Comparison of ENCODE assay signal across 14 mouse cellular contexts in genomic region chr2:33254318-33254985, GRCm38 (mm10). TPM values are rescaled to one million over a fixed set of nuclear protein-coding genes. Genes with fewer than 3 reads are reported as not detected.
DNase-seq lines count a peak whose midpoint lies in the region; ATAC-seq lines count a peak whose summit lies in the region.
"Had no signal": no experiment of that assay in that cellular context is flagged by ENCODE, and none has a peak within 500 bp of the region (broad histone marks: within the 10 kb centered on the region; RNA-seq: fewer than 3 reads in every experiment).

No protein-coding gene starts in this region.

- no peak overlapping the region for H3K4me2 ChIP-seq in forebrain, embryonic 14.5 days (ENCODE audit: low read length)
- no peak overlapping the region for H3K4me2 ChIP-seq in forebrain, embryonic 12.5 days
- no peak overlapping the region for H3K4me2 ChIP-seq in heart, embryonic 16.5 days (ENCODE audit: low read depth, low read length)
- H3K4me2 ChIP-seq: hindbrain, embryonic 12.5 days; liver, embryonic 15.5 days; neural tube, embryonic 12.5 days had no signal

- peaks cover 8% of the 10 kb centered on the region; the same call in 1 of the 2 replicates for H3K36me3 ChIP-seq in forebrain, embryonic 14.5 days (ENCODE audit: control insufficient read depth, insufficient read depth, low read length)
- peaks cover 9% of the 10 kb centered on the region for H3K36me3 ChIP-seq in forebrain, embryonic 12.5 days (replicated peaks)
- no peaks in the 10 kb centered on the region for H3K36me3 ChIP-seq in heart, embryonic 16.5 days (ENCODE audit: control insufficient read depth, insufficient read depth)
- H3K36me3 ChIP-seq: hindbrain, embryonic 12.5 days; liver, embryonic 15.5 days had no signal

- H3K27me3 ChIP-seq in forebrain, embryonic 14.5 days (replicated peaks; ENCODE audit: control insufficient read depth, insufficient read depth, low read length) = no peaks in the 10 kb centered on the region
- H3K27me3 ChIP-seq in forebrain, embryonic 12.5 days = no peaks in the 10 kb centered on the region
- no peaks in the 10 kb centered on the region for H3K27me3 ChIP-seq in heart, embryonic 16.5 days (ENCODE audit: control insufficient read depth, insufficient read depth, low read length)
- H3K27me3 ChIP-seq: hindbrain, embryonic 12.5 days; liver, embryonic 15.5 days; neural tube, embryonic 12.5 days had no signal

- H3K27ac ChIP-seq in forebrain, embryonic 14.5 days (ENCODE audit: low read depth, low read length) = peak overlapping the region; percentile 33; the same call in 1 of the 2 replicates
- no peak overlapping the region for H3K27ac ChIP-seq in forebrain, embryonic 12.5 days
- peak overlapping the region; percentile 89 for H3K27ac ChIP-seq in heart, embryonic 16.5 days (ENCODE audit: low read length)
- H3K27ac ChIP-seq: hindbrain, embryonic 12.5 days; liver, embryonic 15.5 days; neural tube, embryonic 12.5 days had no signal

- no peak overlapping the region for H3K9ac ChIP-seq in forebrain, embryonic 14.5 days (ENCODE audit: low read length)
- no peak overlapping the region for H3K9ac ChIP-seq in forebrain, embryonic 12.5 days
- peak overlapping the region; percentile 44; the same call in 1 of the 2 replicates for H3K9ac ChIP-seq in heart, embryonic 16.5 days (ENCODE audit: low read length)
- H3K9ac ChIP-seq: hindbrain, embryonic 12.5 days; liver, embryonic 15.5 days; neural tube, embryonic 12.5 days had no signal

- no peak for DNase-seq in forebrain, embryonic 14.5 days (ENCODE audit: low spot score)
- DNase-seq in lung, postnatal 10 days = peak; percentile 54
- no peak for DNase-seq in lung, postnatal 4 days
- DNase-seq in brain, adult 2 months (ENCODE audit: low read depth, low spot score) = peak; percentile 66
- no peak for DNase-seq in adrenal gland, postnatal 36 days
- no peak for DNase-seq in right cerebral cortex, postnatal 4 days
- DNase-seq: adrenal gland, adult 2 months; right cerebral cortex, adult 18-20 months; thymus, adult 2 months had no signal

- H3K4me3 ChIP-seq in forebrain, embryonic 14.5 days (ENCODE audit: low read depth, low read length) = no peak overlapping the region
- H3K4me3 ChIP-seq in forebrain, embryonic 12.5 days (replicated peaks) = no peak overlapping the region
- H3K4me3 ChIP-seq in heart, embryonic 16.5 days (ENCODE audit: low read length) = no peak overlapping the region
- H3K4me3 ChIP-seq: hindbrain, embryonic 12.5 days; liver, embryonic 15.5 days; neural tube, embryonic 12.5 days had no signal

- H3K9me3 ChIP-seq in forebrain, embryonic 14.5 days (replicated peaks; ENCODE audit: control insufficient read depth, low read length) = no peaks in the 10 kb centered on the region
- no peaks in the 10 kb centered on the region for H3K9me3 ChIP-seq in forebrain, embryonic 12.5 days
- no peaks in the 10 kb centered on the region for H3K9me3 ChIP-seq in heart, embryonic 16.5 days (replicated peaks; ENCODE audit: control insufficient read depth, low read length)
- H3K9me3 ChIP-seq: hindbrain, embryonic 12.5 days; liver, embryonic 15.5 days; neural tube, embryonic 12.5 days had no signal

- peaks cover 5% of the 10 kb centered on the region; the same call in 1 of the 2 replicates for H3K4me1 ChIP-seq in forebrain, embryonic 14.5 days (ENCODE audit: control insufficient read depth, insufficient read depth, low read length)
- peaks cover 7% of the 10 kb centered on the region for H3K4me1 ChIP-seq in forebrain, embryonic 12.5 days
- H3K4me1 ChIP-seq in heart, embryonic 16.5 days (ENCODE audit: control insufficient read depth, insufficient read depth, low read length) = peaks cover 53% of the 10 kb centered on the region
- H3K4me1 ChIP-seq: hindbrain, embryonic 12.5 days had no signal

- no peak for ATAC-seq in forebrain, embryonic 14.5 days
- ATAC-seq in forebrain, embryonic 12.5 days (ENCODE audit: low FRiP score) = no peak
- no peak for ATAC-seq in heart, embryonic 16.5 days (replicated peaks; ENCODE audit: extremely low read depth, insufficient read depth, low FRiP score)

- 82% methylated on average over 9 of the region's 9 CpGs for WGBS in forebrain, embryonic 14.5 days
- 81% methylated on average over 9 of the region's 9 CpGs for WGBS in forebrain, embryonic 12.5 days
- 64% methylated on average over 9 of the region's 9 CpGs for WGBS in heart, embryonic 16.5 days

RNA-seq across cellular contexts. Expression of gene Angptl2, which starts 38.6 kb away (rescaled TPM):
- 8.0 and 12.0 TPM in 2 replicates for polyA plus RNA-seq in forebrain, embryonic 14.5 days (2014; fragmentation: Nextera tagmentation; extraction: Ambion mirVana)
- 17.4 and 18.1 TPM in 2 replicates for polyA plus RNA-seq in forebrain, embryonic 12.5 days (2016; fragmentation: Nextera tagmentation; extraction: Ambion mirVana)
- 75.1 and 76.4 TPM in 2 replicates for polyA plus RNA-seq in heart, embryonic 16.5 days (2015; fragmentation: Nextera tagmentation; extraction: Ambion mirVana)
- total RNA-seq in adrenal gland, postnatal 36 days (2021) = 10 to 100 TPM; 31.0 to 31.6 TPM

Comparison
In these comparisons a context has a peak if more than half of its experiments do, and no peak if none do; other contexts are left out.
1. DNase-seq: peak in lung, postnatal 10 days (single experiment) and brain, adult 2 months (single experiment); none in forebrain, embryonic 14.5 days (single experiment), lung, postnatal 4 days (0 of 2), adrenal gland, postnatal 36 days (0 of 2) and right cerebral cortex, postnatal 4 days (single experiment).